Mouse (Mus musculus) cerebellum, adult 2 months (tissue): ENCODE measurements around the gene Smarcd3. TPM values are rescaled to one million over a fixed set of nuclear protein-coding genes. Genes with fewer than 3 reads are reported as not detected.

ENCODE experiments used
- DNase-seq, 2 experiments: peaks; one replicate each; pipeline ENCODE4 v3.0.0; 2021
- H3K27ac ChIP-seq: fragments of 200-500 bp; 2 replicates; pipeline ENCODE4 v1.5.1; 2012; ENCODE audit warnings: low read length, control low read depth, inconsistent platforms; ENCODE audit not compliant: insufficient read depth
- H3K27me3 ChIP-seq: fragments of 200-500 bp; 2 replicates; pipeline ENCODE4 v1.6.1; 2012; ENCODE audit warnings: inconsistent platforms, mild to moderate bottlenecking, low read length, moderate library complexity; ENCODE audit not compliant: control insufficient read depth, insufficient read depth
- H3K4me1 ChIP-seq: fragments of 200-500 bp; 2 replicates; pipeline ENCODE4 v1.6.1; 2011; ENCODE audit warnings: low read length; ENCODE audit not compliant: control insufficient read depth, insufficient read depth
- H3K4me3 ChIP-seq: fragments of 200-500 bp; replicated peaks from 2 replicates; pipeline ENCODE3; 2011; ENCODE audit warnings: mild to moderate bottlenecking, low read depth, low read length, control low read depth; ENCODE audit not compliant: insufficient read depth
- CTCF ChIP-seq: fragments of 200-500 bp; IDR thresholded peaks from 2 replicates; pipeline ENCODE4 v1.5.1; 2011; ENCODE audit warnings: low read depth, mild to moderate bottlenecking, control low read depth, low read length, moderate library complexity, borderline replicate concordance; ENCODE audit not compliant: insufficient read depth
- POLR2A ChIP-seq: fragments of 200-500 bp; IDR thresholded peaks from 2 replicates; pipeline ENCODE4 v1.6.1; 2011; ENCODE audit warnings: low read length, control low read depth, borderline replicate concordance; ENCODE audit not compliant: insufficient read depth
- WGBS: fragments of 180-500 bp; shearing (Covaris S2); methylation state at CpG from one replicate; pipeline ENCODE4 v1.1.7; 2018; 5-methylcytosine and 5-hydroxymethylcytosine counted together
- polyA plus RNA-seq: library from polyadenylated mRNA; depleted of rRNA; stranded (reverse); fragments of >200 nt; gene quantifications from 2 replicates; pipeline ENCODE4 v1.2.3, GENCODE M21; 2012; rRNA removed

Smarcd3 gene
- polyA plus RNA-seq, 1 experiment = 102 TPM

- 61% methylated on average over 5 of the region's 5 CpGs for WGBS
- Histone ChIP-seq H3K27me3 (no peaks in the 10 kb centered on the region), H3K27ac (no peak overlapping the region), H3K4me3 (no peak overlapping the region), H3K4me1 (no peaks in the 10 kb centered on the region)
- TF ChIP-seq CTCF (no peak), POLR2A (no peak)
- DNase-seq = no peak
Observed at GRCm38 (mm10) chr5:24553621-24554244, 70.5 kb downstream of the Smarcd3 start.

- Histone ChIP-seq H3K27me3 (no peaks in the 10 kb centered on the region), H3K4me3 (no peak overlapping the region), H3K27ac (no peak overlapping the region), H3K4me1 (no peaks in the 10 kb centered on the region)
- TF ChIP-seq CTCF = no peak
- TF ChIP-seq POLR2A = no peak
- no peak for DNase-seq
- WGBS = 56% methylated on average over 2 of the region's 2 CpGs
Observed at GRCm38 (mm10) chr5:24551317-24551688, 72.9 kb downstream of the Smarcd3 start.

- Histone ChIP-seq H3K27me3 (no peaks in the 10 kb centered on the region), H3K27ac (no peak overlapping the region), H3K4me1 (no peaks in the 10 kb centered on the region), H3K4me3 (no peak overlapping the region)
- TF ChIP-seq CTCF = no peak
- no peak for TF ChIP-seq POLR2A
- DNase-seq = no peak
- WGBS = 18% methylated on average over 26 of the region's 26 CpGs
Observed at GRCm38 (mm10) chr5:24550598-24551316, 73.5 kb downstream of the Smarcd3 start.

GRCm38 (mm10) chr5:24542643-24543042 lies 81.6 kb downstream of the Smarcd3 start:
- DNase-seq = no peak
- TF ChIP-seq CTCF (no peak), POLR2A (no peak)
- Histone ChIP-seq H3K4me3 (no peak overlapping the region), H3K27me3 (no peaks in the 10 kb centered on the region), H3K27ac (no peak overlapping the region), H3K4me1 (no peaks in the 10 kb centered on the region)
- WGBS = 82% methylated on average over 7 of the region's 7 CpGs

GRCm38 (mm10) chr5:24541144-24541569 lies 83.1 kb downstream of the Smarcd3 start:
- no peak for DNase-seq
- Histone ChIP-seq H3K27ac (no peak overlapping the region), H3K27me3 (no peaks in the 10 kb centered on the region), H3K4me1 (no peaks in the 10 kb centered on the region), H3K4me3 (no peak overlapping the region)
- WGBS = 37% methylated on average over 6 of the region's 6 CpGs
- TF ChIP-seq CTCF (no peak), POLR2A (no peak)

Other genes starting within 250 kb of the Smarcd3 start
- gene Atg9b, start 232.3 kb downstream of the Smarcd3 start, polyA plus RNA-seq = 4.1 and 4.4 TPM in 2 replicates
- gene Abcb8, start 230.7 kb downstream of the Smarcd3 start, polyA plus RNA-seq = 51.8 and 53.5 TPM in 2 replicates
- gene Asic3, start 211.0 kb downstream of the Smarcd3 start, polyA plus RNA-seq = 0.74 and 0.87 TPM in 2 replicates
- 221 and 222 TPM in 2 replicates for gene Cdk5, start 200.9 kb downstream of the Smarcd3 start, polyA plus RNA-seq
- gene Slc4a2, start 200.6 kb downstream of the Smarcd3 start, polyA plus RNA-seq = 81.3 and 88.0 TPM in 2 replicates
- 246 and 265 TPM in 2 replicates for gene Fastk, start 179.1 kb downstream of the Smarcd3 start, polyA plus RNA-seq
- 60.6 and 61.1 TPM in 2 replicates for gene Tmub1, start 176.6 kb downstream of the Smarcd3 start, polyA plus RNA-seq
- 402 and 421 TPM in 2 replicates for gene Agap3, start 172.2 kb downstream of the Smarcd3 start, polyA plus RNA-seq
- 0.38 and 0.44 TPM in 2 replicates for gene Gbx1, start 97.2 kb downstream of the Smarcd3 start, polyA plus RNA-seq
- gene Asb10, start 83.4 kb downstream of the Smarcd3 start, polyA plus RNA-seq = 0.18 and 0.21 TPM in 2 replicates
- not detected in 2 replicates for gene 4931409K22Rik, start 67.6 kb downstream of the Smarcd3 start, polyA plus RNA-seq
- 101 TPM in 2 replicates for gene Abcf2, start 46.9 kb downstream of the Smarcd3 start, polyA plus RNA-seq
- gene Chpf2, start 37.7 kb downstream of the Smarcd3 start, polyA plus RNA-seq = 46.3 and 48.9 TPM in 2 replicates
- gene Nub1, start 61.1 kb upstream of the Smarcd3 start, polyA plus RNA-seq = 79.0 and 80.4 TPM in 2 replicates
- gene Wdr86, start 106.3 kb upstream of the Smarcd3 start, polyA plus RNA-seq = 1.5 and 3.6 TPM in 2 replicates
- gene Crygn, start 133.6 kb upstream of the Smarcd3 start, polyA plus RNA-seq = 0.34 and 0.76 TPM in 2 replicates
- gene Rheb, start 218.2 kb upstream of the Smarcd3 start, polyA plus RNA-seq = 114 and 116 TPM in 2 replicates